Mouse (Mus musculus): ENCODE results near the gene Tnni3. TPM values are rescaled to one million over a fixed set of nuclear protein-coding genes. Genes with fewer than 3 reads are reported as not detected.
"Not testable (repeated sequence)": the region's sequence is repeated elsewhere in the genome, so short reads cannot be mapped to it uniquely, and the experiment has no call there.

Tnni3 gene
- polyA plus RNA-seq (2016; fragmentation: Nextera tagmentation; extraction: Ambion mirVana) = 4.4 and 4.6 TPM in 2 replicates

GRCm38 (mm10) chr7:4524212-4524922 is at the start of gene Tnni3:
Gene Tnni3, minus strand, starts transcription at chr7:4524229.
- H3K27ac ChIP-seq; H3K36me3 ChIP-seq; H3K27me3 ChIP-seq; H3K4me2 ChIP-seq (replicated peaks); H3K4me3 ChIP-seq; ATAC-seq (ENCODE audit: insufficient number of reproducible peaks, insufficient read depth, low FRiP score, low TSS enrichment); H3K9me3 ChIP-seq: not testable (repeated sequence)
- WGBS = 71% methylated on average over 15 of the region's 15 CpGs
- peaks cover 13% of the 10 kb centered on the region; the same call in 1 of the 2 replicates for H3K4me1 ChIP-seq
- H3K9ac ChIP-seq = 0 out of 2 replicates have a peak within 1 kb of the TSS, but pooled peaks have one; percentile 1

GRCm38 (mm10) chr7:4572361-4572760 is 48.3 kb upstream of the Tnni3 start:
- H3K36me3 ChIP-seq; H3K9ac ChIP-seq; ATAC-seq (ENCODE audit: insufficient number of reproducible peaks, insufficient read depth, low FRiP score, low TSS enrichment); H3K4me1 ChIP-seq; H3K27me3 ChIP-seq; H3K4me2 ChIP-seq (replicated peaks); H3K9me3 ChIP-seq; H3K27ac ChIP-seq; H3K4me3 ChIP-seq: not testable (repeated sequence)
- WGBS = 54% methylated on average over 2 of the region's 2 CpGs

- H3K4me2 ChIP-seq (replicated peaks) = no peak overlapping the region
- H3K27me3 ChIP-seq = no peaks in the 10 kb centered on the region
- no peak for ATAC-seq (ENCODE audit: insufficient number of reproducible peaks, insufficient read depth, low FRiP score, low TSS enrichment)
Measured at GRCm38 (mm10) chr7:4562660-4563059, 38.6 kb upstream of the Tnni3 start.

GRCm38 (mm10) chr7:4557167-4557560 is 33.1 kb upstream of the Tnni3 start:
- Histone ChIP-seq H3K36me3 (no peaks in the 10 kb centered on the region), H3K27ac (no peak overlapping the region), H3K4me2 (replicated peaks) (no peak overlapping the region), H3K4me3 (no peak overlapping the region), H3K27me3 (no peaks in the 10 kb centered on the region), H3K9ac (no peak overlapping the region), H3K9me3 (peaks cover 3% of the 10 kb centered on the region; the same call in 1 of the 2 replicates), H3K4me1 (no peaks in the 10 kb centered on the region)
- peak; percentile 10; the same call in 1 of the 2 replicates for ATAC-seq (ENCODE audit: insufficient number of reproducible peaks, insufficient read depth, low FRiP score, low TSS enrichment)
- 68% methylated on average over 6 of the region's 6 CpGs for WGBS

More at GRCm38 (mm10) chr7:4562660-4563059, 38.6 kb upstream of the Tnni3 start:
- Histone ChIP-seq H3K4me1 (no peaks in the 10 kb centered on the region), H3K9me3 (no peaks in the 10 kb centered on the region), H3K36me3 (no peaks in the 10 kb centered on the region), H3K9ac (no peak overlapping the region), H3K27ac (no peak overlapping the region), H3K4me3 (no peak overlapping the region)
- 90% methylated on average over 3 of the region's 3 CpGs for WGBS

- H3K4me2 ChIP-seq (replicated peaks) = no peak overlapping the region
- 27% methylated on average over 15 of the region's 15 CpGs for WGBS
Measured at GRCm38 (mm10) chr7:4556256-4557166, 32.5 kb upstream of the Tnni3 start.

GRCm38 (mm10) chr7:4547221-4547641 is 23.2 kb upstream of the Tnni3 start, which contains the start of gene Syt5:
Gene Syt5, minus strand, starts transcription at chr7:4547541.
- Histone ChIP-seq H3K27ac (no peak within 1 kb of the TSS), H3K4me1 (0 out of 2 replicates have a peak, but pooled peaks cover 5% of the 10 kb centered on the region), H3K9ac (0 out of 2 replicates have a peak within 1 kb of the TSS, but pooled peaks have one; percentile 15), H3K4me3 (peak within 1 kb of the TSS; percentile 35), H3K4me2 (replicated peaks) (peak within 1 kb of the TSS; percentile 67), H3K9me3 (peaks cover under 1% of the 10 kb centered on the region; the same call in 1 of the 2 replicates), H3K36me3 (no peaks in the 10 kb centered on the region), H3K27me3 (peaks cover 18% of the 10 kb centered on the region)
- WGBS = 9% methylated on average over 33 of the region's 33 CpGs
- ATAC-seq (ENCODE audit: insufficient number of reproducible peaks, insufficient read depth, low FRiP score, low TSS enrichment) = no peak

More at GRCm38 (mm10) chr7:4556256-4557166, 32.5 kb upstream of the Tnni3 start:
- Histone ChIP-seq H3K9me3 (peaks cover 3% of the 10 kb centered on the region; the same call in 1 of the 2 replicates), H3K9ac (no peak overlapping the region), H3K36me3 (no peaks in the 10 kb centered on the region), H3K27ac (no peak overlapping the region), H3K4me1 (no peaks in the 10 kb centered on the region), H3K27me3 (no peaks in the 10 kb centered on the region), H3K4me3 (no peak overlapping the region)
- ATAC-seq (ENCODE audit: insufficient number of reproducible peaks, insufficient read depth, low FRiP score, low TSS enrichment) = peak; percentile 78

- Histone ChIP-seq H3K27me3 (peaks cover 21% of the 10 kb centered on the region), H3K36me3 (no peaks in the 10 kb centered on the region), H3K9me3 (no peaks in the 10 kb centered on the region), H3K9ac (no peak overlapping the region), H3K4me1 (0 out of 2 replicates have a peak, but pooled peaks cover 5% of the 10 kb centered on the region), H3K27ac (no peak overlapping the region), H3K4me2 (replicated peaks) (peak overlapping the region; percentile 67), H3K4me3 (peak overlapping the region; percentile 35)
- 2% methylated on average over 26 of the region's 26 CpGs for WGBS
- ATAC-seq (ENCODE audit: insufficient number of reproducible peaks, insufficient read depth, low FRiP score, low TSS enrichment) = peak; percentile 71
Measured at GRCm38 (mm10) chr7:4546591-4547131, 22.6 kb upstream of the Tnni3 start.

GRCm38 (mm10) chr7:4546050-4546449 is 22.0 kb upstream of the Tnni3 start:
- 0 out of 2 replicates have a peak, but pooled peaks cover 5% of the 10 kb centered on the region for H3K4me1 ChIP-seq
- H3K9me3 ChIP-seq = no peaks in the 10 kb centered on the region
- WGBS = 78% methylated on average over 15 of the region's 15 CpGs
- 0 out of 2 replicates have a peak, but pooled peaks have one; percentile 18 for ATAC-seq (ENCODE audit: insufficient number of reproducible peaks, insufficient read depth, low FRiP score, low TSS enrichment)
- H3K9ac ChIP-seq = no peak overlapping the region
- peaks cover 21% of the 10 kb centered on the region for H3K27me3 ChIP-seq
- H3K27ac ChIP-seq = no peak overlapping the region
- peak overlapping the region; percentile 67 for H3K4me2 ChIP-seq (replicated peaks)
- H3K4me3 ChIP-seq = no peak overlapping the region; the same call in 1 of the 2 replicates
- H3K36me3 ChIP-seq = no peaks in the 10 kb centered on the region

- peaks cover 6% of the 10 kb centered on the region for H3K27me3 ChIP-seq
- H3K9me3 ChIP-seq = no peaks in the 10 kb centered on the region
- H3K4me3 ChIP-seq = no peak overlapping the region
- no peak overlapping the region for H3K9ac ChIP-seq
- WGBS = 30% methylated on average over 17 of the region's 17 CpGs
- H3K4me1 ChIP-seq = 0 out of 2 replicates have a peak, but pooled peaks cover 5% of the 10 kb centered on the region
- no peak overlapping the region for H3K27ac ChIP-seq
- no peaks in the 10 kb centered on the region for H3K36me3 ChIP-seq
- no peak for ATAC-seq (ENCODE audit: insufficient number of reproducible peaks, insufficient read depth, low FRiP score, low TSS enrichment)
- no peak overlapping the region for H3K4me2 ChIP-seq (replicated peaks)
Measured at GRCm38 (mm10) chr7:4542013-4542412, 18.0 kb upstream of the Tnni3 start.

GRCm38 (mm10) chr7:4541344-4541743 is 17.3 kb upstream of the Tnni3 start:
- no peaks in the 10 kb centered on the region for H3K9me3 ChIP-seq
- H3K4me2 ChIP-seq (replicated peaks) = no peak overlapping the region
- H3K27ac ChIP-seq = no peak overlapping the region
- ATAC-seq (ENCODE audit: insufficient number of reproducible peaks, insufficient read depth, low FRiP score, low TSS enrichment) = no peak
- H3K9ac ChIP-seq = no peak overlapping the region
- H3K27me3 ChIP-seq = peaks cover 6% of the 10 kb centered on the region; the same call in 1 of the 2 replicates
- 0 out of 2 replicates have a peak, but pooled peaks cover 2% of the 10 kb centered on the region for H3K4me1 ChIP-seq
- H3K36me3 ChIP-seq = no peaks in the 10 kb centered on the region
- 72% methylated on average over 5 of the region's 5 CpGs for WGBS
- no peak overlapping the region for H3K4me3 ChIP-seq

- H3K9ac ChIP-seq = no peak overlapping the region
- no peak overlapping the region for H3K27ac ChIP-seq
- WGBS = 61% methylated on average over 2 of the region's 2 CpGs
- H3K9me3 ChIP-seq = no peaks in the 10 kb centered on the region
- H3K36me3 ChIP-seq = no peaks in the 10 kb centered on the region
- H3K4me3 ChIP-seq = no peak overlapping the region
- 0 out of 2 replicates have a peak, but pooled peaks cover 3% of the 10 kb centered on the region for H3K27me3 ChIP-seq
- H3K4me1 ChIP-seq = no peaks in the 10 kb centered on the region
- H3K4me2 ChIP-seq (replicated peaks) = no peak overlapping the region
- no peak for ATAC-seq (ENCODE audit: insufficient number of reproducible peaks, insufficient read depth, low FRiP score, low TSS enrichment)
Measured at GRCm38 (mm10) chr7:4539019-4539418, 15.0 kb upstream of the Tnni3 start.

Data from embryonic facial prominence, embryonic 12.5 days (tissue).